Mouse (Mus musculus) cerebellum, adult 2 months (tissue): ENCODE results near the gene Adprm.

Experiments
- CTCF ChIP-seq: fragments of 200-500 bp; IDR thresholded peaks from 2 replicates; pipeline ENCODE4 v1.5.1; 2011; ENCODE audit warnings: low read depth, mild to moderate bottlenecking, control low read depth, low read length, moderate library complexity, borderline replicate concordance; ENCODE audit not compliant: insufficient read depth
- POLR2A ChIP-seq: fragments of 200-500 bp; IDR thresholded peaks from 2 replicates; pipeline ENCODE4 v1.6.1; 2011; ENCODE audit warnings: low read length, control low read depth, borderline replicate concordance; ENCODE audit not compliant: insufficient read depth

DNA sequence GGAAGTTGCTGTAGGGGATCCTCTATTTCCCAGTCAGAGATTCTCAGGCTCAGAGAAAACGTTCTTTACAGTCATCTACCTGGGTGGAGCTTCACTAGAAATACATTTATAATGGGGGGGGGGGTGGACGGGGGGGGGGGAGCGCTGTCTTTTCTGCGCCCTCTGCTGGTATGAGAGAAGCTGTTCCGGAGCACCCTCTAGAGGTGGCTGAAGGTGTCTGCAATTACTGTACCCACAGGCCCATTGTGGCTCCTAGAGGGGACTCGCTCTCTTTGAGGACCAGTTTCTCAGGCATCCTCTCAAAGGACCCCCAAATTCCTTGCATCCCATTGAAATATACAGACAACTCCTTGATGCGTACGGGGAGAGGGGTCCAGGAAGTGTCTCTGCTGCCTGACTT lies 49.3 kb upstream of the Adprm start:
- TF ChIP-seq CTCF = peak; percentile 68
- TF ChIP-seq POLR2A = no peak
